Mouse (Mus musculus) ES-CJ7 (cell line): ENCODE measurements around the gene Pde10a.

Source experiments
- DNase-seq: peaks from one replicate; pipeline ENCODE4 v3.0.0; 2011; ENCODE audit warnings: low read depth, low spot score

The Pde10a gene

DNA sequence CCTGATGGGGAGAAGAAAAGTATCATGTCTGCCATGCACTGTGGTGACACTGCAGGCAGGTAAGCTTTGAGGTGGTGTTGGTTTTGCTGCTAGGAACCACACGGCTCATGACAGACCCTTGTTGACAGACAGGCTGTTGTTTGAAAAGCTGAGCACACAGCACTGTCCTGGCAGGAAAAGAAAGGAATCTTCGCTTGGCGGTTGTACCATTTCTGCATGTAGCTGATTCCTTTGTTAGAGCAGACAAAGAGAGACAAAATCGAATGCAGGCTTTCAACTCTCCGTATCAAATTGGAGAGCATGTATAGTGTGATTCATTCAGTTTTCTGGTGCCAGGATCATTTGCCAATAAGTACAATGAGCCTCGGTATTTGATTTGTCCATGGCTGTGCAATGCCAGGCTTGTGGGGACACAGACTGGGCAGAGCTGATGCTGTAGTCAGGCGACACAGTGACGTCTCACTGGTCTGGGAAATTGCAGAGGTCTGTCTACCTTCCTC is 122.2 kb downstream of the Pde10a start:
- DNase-seq, result no peak

DNA sequence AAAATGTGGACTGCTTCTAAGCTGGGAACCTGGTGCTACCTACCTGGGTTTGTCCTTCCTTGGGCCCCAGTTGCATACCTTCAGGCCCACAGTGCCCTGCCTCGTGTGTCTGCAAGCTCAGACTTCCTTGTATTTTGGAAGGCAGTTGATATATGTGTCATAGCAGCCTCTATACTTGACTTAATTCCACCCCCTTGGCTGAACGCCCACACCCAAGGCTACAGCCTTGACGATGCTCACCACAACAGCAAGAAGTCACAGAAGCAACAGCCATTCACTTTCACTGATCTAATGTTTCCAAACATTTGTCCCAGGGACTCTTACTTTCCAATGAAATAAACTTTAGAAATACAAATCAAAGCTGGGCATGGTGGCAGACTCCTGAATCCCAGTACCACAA is 123.1 kb downstream of the Pde10a start:
- no peak for DNase-seq

DNA sequence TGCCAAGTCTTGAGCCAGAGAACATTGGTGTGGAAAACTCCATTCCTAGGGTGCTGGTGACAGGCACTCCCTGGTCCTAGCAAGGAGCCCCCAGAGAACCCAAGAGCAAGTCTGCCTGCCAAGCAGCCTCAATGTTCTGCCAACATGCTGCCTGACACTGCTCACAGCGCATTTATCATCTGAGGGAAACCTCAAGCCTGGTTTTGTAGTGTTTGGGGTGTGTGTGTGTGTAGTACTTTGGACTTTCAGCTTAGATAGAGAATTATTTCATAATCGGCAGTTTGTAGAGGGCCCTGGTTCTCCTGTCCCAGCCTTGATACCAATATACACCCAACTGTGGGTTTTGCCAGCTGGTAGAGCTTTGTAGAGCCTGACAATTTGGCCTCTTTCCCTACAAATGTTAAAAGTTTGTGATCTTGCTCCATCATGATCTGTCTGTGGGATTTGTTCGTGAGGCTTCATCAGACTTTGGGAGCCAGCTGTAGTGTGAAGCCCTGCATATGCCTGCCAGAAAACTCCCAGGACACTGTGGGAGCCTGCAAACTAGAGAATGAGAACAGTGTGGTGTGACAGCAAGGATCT is 127.6 kb downstream of the Pde10a start:
- DNase-seq, result no peak

DNA sequence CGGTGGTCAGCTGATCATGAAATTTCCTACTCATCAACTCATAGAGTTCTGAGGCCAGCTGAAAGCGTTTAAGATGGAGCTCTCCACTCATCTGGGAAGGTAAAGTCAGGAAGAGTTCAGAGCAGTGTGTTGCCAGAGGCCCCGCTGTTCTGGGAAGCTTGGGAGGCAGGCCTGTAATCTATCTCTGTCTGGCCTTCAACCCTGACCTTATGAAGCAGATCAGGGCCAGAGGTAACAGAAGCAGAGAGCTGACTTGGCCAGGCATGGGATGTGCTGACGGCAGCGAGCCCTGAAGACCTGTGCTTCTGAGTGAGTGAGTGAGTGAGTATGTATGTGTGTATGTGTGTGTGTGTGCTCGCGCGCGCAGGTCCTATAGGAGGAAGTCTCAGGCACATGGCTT is 132.5 kb downstream of the Pde10a start:
- DNase-seq, result no peak

DNA sequence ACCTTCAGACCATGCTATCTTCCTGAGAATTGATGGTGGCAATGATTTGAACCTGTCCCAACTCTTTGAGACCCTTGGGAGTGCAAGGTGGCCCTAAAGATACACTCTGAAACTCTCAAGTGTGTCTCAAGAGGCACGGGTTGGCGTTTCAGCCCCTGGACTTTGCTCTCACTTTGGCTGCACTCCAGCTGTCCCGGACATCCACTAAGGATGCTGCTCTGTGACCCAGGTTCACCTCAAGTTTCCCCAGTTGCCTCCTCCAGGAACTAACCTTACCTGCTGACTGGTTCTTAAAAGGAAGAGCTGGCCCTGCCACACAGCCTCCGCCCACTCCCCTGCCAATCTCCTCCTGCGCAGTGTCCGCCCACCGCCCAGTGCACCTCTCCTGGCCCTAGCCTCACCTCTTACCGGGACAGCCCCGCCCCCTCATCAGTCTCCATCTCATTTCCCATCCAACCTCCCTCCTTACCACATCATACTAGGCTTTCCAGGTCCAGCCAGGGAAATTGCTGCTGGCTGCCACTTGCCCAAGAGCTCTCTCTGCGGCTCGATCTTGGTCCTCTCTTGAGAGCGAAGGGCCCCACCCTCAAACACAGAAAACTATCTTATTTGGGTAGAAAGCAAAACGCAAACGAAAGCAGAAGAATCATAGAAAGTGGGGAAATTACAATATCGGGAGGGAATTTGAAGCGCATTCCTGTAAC is 133.7 kb downstream of the Pde10a start:
- DNase-seq, result no peak

DNA sequence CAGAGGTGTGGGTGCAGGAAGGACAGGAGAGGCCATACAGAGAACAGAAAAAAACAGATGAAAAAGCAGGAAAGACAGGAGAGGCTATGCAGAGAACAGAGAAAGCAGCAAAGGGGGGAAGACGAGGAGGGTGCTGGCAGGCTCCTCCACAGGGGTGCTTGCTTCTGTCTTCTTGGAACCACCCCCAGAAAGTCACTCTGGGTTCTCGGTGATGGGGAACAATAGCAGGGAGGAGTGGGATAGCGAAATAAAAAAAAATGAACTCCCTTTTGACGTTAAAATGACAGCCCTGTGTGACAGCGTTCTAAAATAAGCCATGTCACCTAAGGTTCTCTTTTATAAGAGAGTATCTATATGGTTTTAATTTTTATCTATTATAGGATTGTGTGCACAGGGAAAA is 141.7 kb downstream of the Pde10a start:
- no peak for DNase-seq

DNA sequence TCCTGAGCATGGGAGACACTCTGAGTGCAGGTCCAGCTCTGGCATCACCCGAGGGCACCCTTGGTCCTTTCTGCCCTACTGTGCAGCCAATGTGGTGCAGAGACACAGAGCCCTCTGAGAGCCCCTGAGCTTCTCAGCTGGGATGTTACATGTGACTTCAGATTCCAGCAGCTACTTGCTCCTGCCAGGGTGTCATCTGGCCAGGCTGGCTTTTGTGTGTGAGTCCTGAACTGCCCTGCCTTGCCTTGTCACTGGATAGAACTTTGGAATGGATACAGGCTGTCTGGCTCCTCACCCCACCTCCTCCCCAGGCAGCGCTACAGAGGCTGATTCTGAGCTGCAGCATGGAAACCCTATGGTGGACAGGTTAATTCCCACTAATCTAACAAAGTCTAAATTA is 149.5 kb downstream of the Pde10a start:
- no peak for DNase-seq

DNA sequence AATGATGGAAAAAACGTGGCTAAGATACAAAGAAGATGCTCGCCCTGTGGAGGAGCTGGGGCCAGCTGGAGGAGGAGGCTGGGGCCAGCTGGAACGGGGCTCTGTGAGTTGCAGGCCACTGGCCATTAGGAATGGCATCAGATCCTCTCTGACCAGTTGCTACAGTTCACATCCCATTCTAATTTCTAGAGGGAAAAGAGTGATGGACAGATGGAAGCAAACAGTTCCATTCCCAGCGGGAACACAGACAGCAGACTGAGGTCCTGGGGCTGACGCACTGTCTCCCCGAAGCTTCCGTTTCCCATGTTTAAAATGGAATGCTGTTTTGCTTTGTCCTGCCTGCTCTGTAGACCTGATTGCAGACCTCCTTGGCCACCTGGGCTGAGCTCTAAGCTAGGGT is 161.2 kb downstream of the Pde10a start:
- DNase-seq, result no peak

DNA sequence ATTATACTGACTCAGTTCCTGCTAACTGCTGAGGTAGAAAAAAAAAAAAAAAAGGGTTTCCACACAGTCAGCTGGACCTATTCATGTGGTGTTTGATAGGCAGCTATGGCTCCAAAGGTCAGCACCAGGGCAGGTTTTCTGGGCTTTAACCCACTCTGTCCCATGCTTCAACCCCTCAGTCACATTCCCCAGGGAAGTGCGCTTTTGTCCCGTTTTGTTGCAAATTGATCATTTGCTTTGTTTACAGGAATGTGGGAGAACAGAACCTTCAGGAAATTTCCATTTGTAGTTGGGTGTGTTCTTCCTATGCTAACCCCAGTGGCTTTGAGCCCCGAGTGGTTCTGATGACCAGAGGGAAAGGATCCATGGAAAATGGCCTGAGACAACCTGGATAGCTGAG is 162.9 kb downstream of the Pde10a start:
- DNase-seq, result peak; percentile 49

DNA sequence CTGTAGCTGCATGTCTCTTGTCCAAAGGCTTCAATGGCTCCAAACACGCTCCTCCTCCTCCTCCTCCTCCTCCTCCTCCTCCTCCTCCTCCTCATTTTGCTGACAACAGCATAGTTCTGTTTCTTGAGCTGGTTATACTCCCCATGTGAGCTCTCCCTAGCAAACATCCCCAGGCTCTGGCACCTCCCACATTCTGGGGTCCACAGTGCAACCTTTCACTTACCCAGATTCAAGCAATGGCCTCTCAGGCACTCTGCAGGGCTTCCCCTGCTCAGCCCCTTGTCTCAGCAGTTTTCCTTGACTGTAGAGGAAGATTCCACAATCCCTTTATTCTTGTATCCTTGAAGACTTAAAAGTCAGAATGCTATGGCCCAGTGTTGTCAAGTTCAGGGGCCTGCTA is 173.1 kb downstream of the Pde10a start:
- DNase-seq, result no peak

DNA sequence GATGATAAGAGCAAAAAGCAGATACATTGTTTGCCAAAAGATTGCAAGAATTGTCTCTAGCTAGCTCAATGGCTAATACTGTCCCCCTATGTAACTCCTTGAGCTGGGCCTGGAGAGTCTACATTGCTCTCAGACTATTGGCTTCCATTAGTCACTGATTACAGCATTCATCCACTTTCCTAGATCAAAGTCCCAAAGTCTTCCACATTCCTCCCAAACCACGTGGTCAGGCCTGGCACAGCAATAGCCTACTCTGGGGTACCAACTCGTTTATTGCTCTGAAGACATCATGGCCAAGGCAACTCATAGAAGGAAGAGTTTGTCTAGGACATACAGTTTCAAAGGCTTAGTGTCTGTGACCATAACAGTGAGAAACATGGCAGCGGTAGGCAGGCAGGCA is 173.6 kb downstream of the Pde10a start:
- DNase-seq, result no peak

DNA sequence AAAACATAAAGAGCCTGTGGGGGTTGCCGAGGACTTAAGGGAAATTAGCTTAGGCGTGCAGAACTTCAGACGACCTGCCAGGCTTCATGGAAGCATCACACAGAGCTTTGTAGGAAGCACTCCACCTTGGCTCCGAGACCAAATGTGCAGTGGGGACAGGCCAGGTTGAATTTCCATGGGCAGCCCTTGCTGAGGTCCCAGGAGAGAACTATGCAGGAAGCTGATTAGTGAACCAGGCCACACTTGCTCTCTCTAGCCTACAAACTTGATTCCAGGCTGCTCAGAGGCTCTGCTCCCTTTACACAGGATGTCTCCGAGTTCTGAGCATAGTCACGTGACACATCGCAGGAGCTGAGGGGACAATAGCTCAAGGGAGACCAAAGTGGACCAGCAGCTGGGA is 175.9 kb downstream of the Pde10a start:
- no peak for DNase-seq

DNA sequence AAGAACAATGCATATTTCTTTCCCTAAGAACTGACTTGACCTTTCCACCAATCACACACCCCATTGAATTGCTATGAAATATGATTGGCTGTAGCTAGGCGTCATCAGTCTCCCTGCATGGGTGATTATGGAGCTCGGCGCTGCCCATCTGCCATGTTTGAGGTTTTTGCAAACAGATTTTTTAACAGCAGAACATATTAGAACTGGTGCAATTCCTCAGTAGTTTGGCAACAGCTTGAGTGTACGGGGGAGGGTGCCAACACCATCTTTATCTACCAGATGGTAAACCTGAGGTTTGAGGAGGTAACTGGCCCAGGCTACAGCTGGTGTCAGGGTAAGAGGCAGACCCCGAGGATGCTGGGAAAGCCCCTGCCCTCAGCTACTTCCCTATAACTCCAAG is 177.3 kb downstream of the Pde10a start:
- DNase-seq, result no peak

DNA sequence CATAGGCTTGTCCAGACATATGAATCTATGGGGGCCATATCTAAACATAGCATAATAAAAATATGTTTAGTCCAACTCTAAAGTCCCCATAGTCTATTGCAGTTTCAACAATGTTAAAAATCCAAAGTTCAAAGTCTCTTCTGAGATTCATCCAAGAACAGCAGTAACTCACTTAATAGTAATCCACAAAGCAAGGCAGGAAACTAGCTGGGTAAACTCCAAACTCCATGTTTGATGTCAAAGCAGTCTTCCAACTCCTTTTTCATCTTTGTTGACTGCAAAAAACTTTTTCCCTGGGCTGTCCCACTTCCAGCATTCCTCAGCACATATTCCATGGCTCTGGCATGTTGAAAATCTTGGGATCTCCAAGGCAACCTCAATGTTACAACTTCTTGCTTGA is 182.8 kb downstream of the Pde10a start:
- no peak for DNase-seq

DNA sequence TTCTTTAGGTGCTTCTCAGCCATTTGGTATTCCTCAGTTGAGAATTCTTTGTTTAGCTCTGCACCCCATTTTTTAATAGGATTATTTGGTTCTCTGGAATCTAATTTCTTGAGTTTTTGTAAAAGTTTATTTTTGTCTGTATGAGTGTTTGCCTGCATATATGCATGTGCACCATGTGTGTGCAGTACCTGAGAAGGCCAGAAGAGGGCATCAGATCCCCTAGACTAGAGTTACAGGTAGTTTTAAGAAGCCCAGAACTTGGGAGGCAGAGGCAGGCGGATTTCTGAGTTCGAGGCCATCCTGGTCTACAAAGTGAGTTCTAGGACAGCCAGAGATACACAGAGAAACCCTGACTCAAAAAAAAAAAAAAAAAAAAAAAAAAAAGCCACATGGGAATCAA is 187.6 kb downstream of the Pde10a start:
- peak; percentile 19 for DNase-seq

DNA sequence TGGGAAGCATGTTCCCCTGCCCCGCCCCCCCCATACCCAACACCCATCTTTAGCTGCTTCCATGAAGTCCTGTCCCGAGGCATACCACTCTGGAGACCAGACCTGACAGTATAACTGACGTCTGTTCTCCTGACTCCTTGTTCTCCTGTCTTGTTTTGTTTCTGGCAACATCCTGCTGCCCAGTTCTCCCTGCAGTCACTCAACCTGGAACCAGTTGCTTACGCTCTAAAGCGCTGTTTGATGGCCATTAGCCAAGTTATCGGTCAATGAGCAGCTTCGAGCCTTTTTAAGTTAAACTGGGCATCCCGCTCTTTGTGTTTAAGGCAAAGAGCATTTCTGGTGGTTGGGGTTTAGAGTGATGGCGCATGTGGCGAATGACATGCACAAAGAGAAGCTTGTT is 195.8 kb downstream of the Pde10a start:
- DNase-seq, result no peak

DNA sequence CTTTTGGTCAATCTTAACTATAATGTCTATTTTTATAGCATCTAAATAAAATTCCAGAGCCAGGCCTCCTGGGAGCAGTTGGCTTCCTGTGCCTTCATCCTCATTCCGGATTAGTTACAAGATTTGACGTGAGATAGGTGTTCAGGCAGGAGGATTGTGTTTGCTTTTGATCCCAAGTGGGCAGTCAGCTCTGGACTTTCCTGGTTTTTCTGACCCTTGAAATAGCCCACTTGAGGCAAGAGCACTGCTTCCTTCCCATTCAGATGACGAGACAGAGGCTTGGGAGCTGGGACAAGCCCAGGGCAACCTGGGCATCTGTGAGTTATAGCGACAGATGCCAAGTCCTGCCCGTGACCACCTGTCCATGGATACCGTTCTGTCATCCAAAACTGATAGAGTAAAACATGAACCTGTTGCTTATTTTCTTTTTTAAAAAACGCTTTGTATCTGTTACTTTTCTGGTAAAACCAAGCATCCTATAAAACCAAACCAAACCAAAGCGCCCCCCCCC is 199.3 kb downstream of the Pde10a start:
- DNase-seq, result no peak

DNA sequence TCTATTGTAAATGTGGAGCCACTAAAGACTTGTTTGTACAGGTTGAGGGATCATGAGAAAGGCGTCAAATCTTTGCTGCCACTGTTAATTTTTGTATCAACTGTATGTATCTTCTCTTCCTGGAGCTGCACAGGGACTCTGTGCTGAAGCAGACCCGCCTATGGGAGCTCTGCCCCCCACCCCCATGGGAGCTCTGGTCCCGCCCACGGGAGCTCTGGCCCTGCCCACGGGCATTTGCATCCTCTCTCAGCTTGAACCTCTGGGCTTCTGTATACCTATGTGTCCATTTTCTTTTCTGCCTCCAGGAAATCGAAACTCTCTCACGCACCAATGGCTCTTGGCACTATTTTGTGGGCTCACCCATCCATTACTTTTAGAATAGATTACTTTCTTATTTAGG is 203.5 kb downstream of the Pde10a start:
- DNase-seq, result no peak

DNA sequence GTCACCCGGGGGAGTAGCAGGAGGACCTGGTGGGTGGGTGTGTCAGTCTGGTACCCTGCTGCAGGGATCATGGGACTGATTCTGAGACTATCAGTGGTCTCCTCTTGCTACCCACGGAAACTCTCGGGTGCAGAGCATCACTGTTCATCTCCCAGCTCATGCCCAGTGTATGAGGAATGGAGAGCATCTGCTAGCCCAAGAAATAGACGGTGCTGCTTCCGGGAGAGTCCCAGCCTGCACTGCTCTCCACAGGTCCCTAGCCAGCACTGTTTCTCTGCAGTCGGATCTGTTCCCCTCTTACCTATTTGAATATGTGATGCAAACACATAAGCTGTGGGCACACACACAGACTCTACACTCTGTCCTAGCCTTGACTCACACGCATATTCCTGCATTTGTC is 204.6 kb downstream of the Pde10a start:
- DNase-seq, result no peak

DNA sequence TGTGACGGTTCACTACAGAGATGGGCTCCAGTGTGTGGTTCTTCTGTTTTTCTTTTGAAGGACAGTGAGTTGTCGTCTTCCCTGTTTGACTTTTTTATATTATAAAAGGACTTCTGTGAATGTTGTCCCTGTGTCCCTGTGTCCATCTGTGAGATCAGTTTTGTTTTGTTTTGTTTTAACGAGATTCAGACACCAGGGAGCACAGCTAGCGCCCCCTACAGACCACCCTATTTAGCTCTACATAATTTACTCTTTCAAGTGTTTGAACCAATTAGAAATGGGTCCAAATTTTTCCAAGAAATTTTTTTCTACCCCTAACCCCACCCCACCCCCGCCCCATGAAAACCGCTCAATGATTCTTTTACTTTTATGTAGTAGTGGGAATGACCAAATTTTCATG is 205.9 kb downstream of the Pde10a start:
- DNase-seq, result peak; percentile 6

DNA sequence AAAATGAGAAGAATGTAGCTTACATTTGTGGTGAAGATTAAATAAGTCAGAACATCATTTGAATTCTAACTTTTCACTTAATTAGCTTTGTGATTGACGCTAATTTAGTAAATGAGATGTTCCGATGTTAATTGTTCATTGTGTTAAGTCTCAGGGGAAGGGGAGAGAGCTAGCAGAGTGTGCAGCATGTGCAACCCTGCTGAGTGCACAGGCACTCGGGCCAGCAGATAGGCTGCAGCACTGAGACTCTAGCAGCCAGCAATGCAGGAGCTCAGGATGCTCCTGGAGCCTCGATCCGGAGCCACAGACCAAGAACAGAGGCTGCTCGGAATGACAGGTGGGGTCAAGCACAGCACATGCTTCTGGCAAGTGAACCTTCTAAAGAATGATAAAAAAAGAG is 211.1 kb downstream of the Pde10a start:
- DNase-seq, result no peak

DNA sequence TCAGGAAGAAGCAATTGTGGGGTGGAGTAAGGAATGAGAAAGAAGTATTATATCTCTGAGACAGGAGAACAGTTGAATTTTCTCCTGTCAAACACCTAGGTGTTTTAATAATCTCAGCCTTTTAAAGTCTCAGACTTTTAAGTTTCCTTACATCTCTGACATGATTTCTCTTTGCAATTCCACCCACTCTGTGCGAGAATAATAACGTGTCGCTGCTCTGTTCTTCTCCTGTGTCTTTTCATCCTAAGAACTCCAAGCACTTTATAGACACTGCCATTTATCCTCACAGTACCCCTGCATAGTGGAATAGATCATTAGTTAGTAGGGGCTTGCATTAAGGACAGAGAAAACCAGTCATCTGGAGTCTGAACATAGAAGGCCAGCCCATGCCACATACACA is 217.6 kb downstream of the Pde10a start:
- no peak for DNase-seq

DNA sequence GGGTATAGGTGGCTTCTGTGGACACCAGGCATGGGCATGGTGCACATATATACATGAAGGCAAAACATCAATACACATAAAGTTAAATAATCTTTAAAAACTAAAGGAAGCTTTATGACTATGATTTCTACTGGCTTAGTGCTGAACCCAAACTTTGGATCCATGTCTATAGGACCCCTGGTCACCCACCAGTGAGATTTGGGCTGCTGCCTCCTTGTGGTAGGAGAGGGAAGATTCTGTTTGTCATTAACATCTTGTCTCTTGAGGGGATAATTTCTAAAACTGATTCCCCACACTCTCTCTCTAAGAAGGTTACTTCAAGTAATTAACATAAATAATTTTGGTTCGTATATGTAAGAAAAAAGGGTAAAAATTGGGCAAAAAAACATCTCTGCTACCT is 220.2 kb downstream of the Pde10a start:
- no peak for DNase-seq

DNA sequence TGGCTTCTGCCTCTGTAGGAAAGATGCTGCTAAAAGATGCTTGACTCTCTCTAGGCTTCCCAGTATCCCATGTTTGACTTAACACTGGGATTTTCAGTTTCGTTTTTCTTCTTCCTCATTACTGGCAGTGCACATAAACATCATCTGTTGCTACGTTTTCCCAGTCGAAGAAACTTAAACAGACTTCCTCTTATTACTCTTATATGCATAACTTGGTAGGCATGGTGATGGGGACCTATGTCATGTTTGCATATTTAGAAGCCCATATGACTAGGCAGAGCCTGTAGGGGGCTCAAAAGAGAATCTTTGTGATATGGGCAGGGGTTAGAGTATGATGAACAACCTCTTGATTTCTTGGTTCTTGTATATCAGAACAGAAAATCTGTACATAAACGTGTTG is 224.3 kb downstream of the Pde10a start:
- no peak for DNase-seq
